Mouse (Mus musculus): ENCODE results near the gene Ifnab.

GRCm38 (mm10) chr4:88693392-88693791 is 2.2 kb upstream of the Ifnab start:
- TF ChIP-seq GATA1 (IDR thresholded peaks at IDR 0.05; ENCODE audit: low read length): no peak
- no peak for TF ChIP-seq TAL1 (IDR thresholded peaks at IDR 0.05; ENCODE audit: low read length)
